Mouse (Mus musculus) gonadal fat pad, adult 2 months (tissue): Measurements from ENCODE around the gene Spink8. TPM values are rescaled to one million over a fixed set of nuclear protein-coding genes. Genes with fewer than 3 reads are reported as not detected.

Experiments used
- DNase-seq: peaks from one replicate; pipeline ENCODE4 v3.0.0-alpha.2; 2012; ENCODE audit warnings: low read depth
- polyA plus RNA-seq: library from polyadenylated mRNA; depleted of rRNA; stranded (reverse); fragments of >200 nt; gene quantifications from 2 replicates; pipeline ENCODE4 v1.2.3, GENCODE M21; 2012; rRNA removed

Gene Spink8
- polyA plus RNA-seq, 1 experiment: 4,791 TPM

DNA sequence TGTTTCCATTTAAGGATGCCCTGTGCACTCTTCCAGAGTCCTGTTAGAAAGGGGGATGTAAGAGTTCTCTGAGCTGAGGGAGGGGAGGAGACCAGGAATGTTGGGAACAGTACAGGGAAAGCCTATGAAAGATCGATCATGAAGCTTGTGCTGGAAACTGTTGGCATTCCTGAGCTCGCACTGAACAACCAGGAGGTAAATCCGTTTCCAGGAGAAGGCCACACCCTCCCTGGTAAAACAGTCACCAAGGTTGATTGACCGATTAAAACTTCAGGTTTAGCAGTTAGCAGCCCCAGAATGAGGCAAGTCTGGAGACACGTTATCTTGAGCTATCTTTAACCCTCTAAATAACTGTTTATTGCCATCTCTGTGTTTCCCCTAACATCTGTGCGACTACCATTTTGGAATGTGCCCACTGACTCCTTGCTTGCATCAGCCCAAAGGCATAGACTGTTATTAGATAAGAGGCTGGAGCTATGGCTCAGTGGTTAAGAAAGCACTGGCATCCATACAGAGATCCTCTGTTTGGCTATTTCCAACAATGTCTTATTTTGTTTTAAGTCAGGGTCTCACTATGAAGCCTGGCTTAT is 59.0 kb downstream of the Spink8 start:
- no peak for DNase-seq

DNA sequence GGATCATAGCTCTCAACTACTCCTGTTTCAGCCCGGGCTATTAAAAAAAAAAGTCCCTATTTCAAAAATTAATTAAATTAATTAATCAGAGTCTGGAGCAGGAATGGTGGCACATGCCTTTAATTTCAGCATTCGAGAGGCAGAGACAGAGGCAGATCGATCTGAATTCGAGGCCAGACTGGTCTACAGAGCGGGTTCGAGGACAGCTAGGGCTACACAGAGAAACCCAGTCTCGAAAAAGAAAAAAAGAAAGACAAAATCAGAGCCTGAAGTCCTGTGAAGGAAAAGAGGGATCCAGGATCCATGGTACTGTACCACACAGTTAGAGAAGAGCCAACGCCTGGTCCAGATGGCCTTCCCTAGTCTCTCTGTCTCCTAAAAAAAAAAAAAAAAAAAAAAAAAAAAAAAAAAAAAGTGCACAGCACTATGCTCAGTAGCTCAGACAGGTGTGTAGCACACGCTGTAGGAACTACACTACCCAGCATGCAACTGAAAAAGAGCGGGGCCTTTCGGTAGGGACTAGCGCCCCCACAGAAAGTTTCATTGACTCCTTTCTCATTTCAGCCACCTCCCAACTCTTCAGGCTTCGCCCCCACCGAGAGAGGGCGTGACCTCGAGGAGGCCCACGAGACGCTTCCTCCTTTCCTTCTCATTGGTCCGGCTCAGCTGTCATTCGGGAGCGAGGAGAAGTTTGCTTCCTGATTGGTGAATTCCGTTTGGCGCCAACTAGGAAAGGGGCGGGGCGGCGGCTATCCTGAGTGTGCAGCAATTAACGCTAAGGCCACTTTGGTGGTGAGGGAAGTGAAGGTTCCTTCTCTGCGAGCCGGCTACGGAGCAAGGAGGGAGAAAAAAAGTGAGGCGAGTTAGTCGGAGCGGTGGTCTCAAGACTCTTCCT is 63.0 kb downstream of the Spink8 start, which contains the start of gene Cdc25a:
Cdc25a (plus strand) TSS at position 783 of the 895 bp plus-strand sequence.
- peak; percentile 94 for DNase-seq

DNA sequence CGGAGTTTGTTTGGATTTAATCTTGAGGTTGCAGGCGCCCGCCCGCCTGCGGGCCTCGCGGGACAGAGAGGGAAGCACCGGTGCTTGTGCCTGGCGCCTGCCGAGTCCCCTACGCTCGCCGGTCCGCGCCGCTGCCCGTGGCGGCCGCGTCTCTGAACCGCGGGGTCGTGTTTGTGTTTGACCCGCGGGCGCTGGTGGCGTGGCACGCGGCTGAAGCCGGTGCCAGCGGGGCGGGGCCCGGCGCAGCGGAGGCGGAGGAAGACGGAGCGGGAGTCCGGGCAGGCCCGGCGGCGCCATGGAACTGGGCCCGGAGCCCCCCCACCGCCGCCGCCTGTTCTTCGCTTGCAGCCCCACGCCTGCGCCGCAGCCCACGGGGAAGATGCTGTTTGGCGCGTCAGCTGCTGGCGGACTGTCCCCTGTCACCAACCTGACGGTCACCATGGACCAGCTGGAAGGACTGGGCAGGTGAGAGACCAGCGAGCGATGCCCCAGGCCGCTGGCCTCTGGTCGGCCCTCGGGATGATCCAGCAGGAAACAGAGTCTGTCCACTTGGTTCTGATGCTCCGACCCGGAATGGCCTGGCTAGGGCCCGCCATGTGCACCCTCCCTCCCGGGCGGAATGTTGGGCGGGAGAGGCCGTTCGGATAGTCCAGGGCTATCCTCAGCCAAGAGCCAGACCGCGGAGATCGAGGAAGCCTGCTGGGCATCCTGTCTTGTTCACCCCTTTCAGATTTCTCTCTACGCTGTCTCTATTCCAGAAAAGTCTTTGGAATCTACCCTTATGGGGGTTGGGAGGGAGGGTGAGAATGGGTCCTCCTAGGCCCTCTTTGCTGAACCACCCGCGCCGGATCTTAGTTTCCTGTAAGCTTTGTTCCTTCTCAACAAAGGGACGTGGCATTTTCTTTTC is 63.9 kb downstream of the Spink8 start:
- no peak for DNase-seq

Other genes with a start within 250 kb of the Spink8 start
- 0.15 and 0.16 TPM in 2 replicates for gene Fbxw15, start 244.0 kb upstream of the Spink8 start, polyA plus RNA-seq
- 0.27 and 0.33 TPM in 2 replicates for gene Fbxw24, start 186.2 kb upstream of the Spink8 start, polyA plus RNA-seq
- 0.13 TPM in 1 of 2 replicates, not detected in the other for gene Fbxw25, start 147.6 kb upstream of the Spink8 start, polyA plus RNA-seq
- gene Fbxw18, start 109.6 kb upstream of the Spink8 start, polyA plus RNA-seq: 0.07 and 0.18 TPM in 2 replicates
- gene Fbxw26, start 66.2 kb upstream of the Spink8 start, polyA plus RNA-seq: not detected in 2 replicates
- gene Fbxw27, start 21.6 kb upstream of the Spink8 start, polyA plus RNA-seq: 0.30 and 0.43 TPM in 2 replicates
- gene Nme6, start 20.5 kb downstream of the Spink8 start, polyA plus RNA-seq: 37.7 and 38.8 TPM in 2 replicates
- gene Camp, start 37.3 kb downstream of the Spink8 start, polyA plus RNA-seq: 0.18 and 0.68 TPM in 2 replicates
- gene Cdc25a, start 63.3 kb downstream of the Spink8 start, polyA plus RNA-seq: 3.4 and 3.8 TPM in 2 replicates
- 103 and 120 TPM in 2 replicates for gene Map4, start 119.2 kb downstream of the Spink8 start, polyA plus RNA-seq